Mouse (Mus musculus): ENCODE data around the gene Mycl. TPM values are rescaled to one million over a fixed set of nuclear protein-coding genes. Genes with fewer than 3 reads are reported as not detected.

Mycl gene
- total RNA-seq, 2 experiments from 2014 or later = 0.08 to 0.53 TPM

Other genes with a start within 250 kb of the Mycl start
- gene Ppt1, start 159.4 kb upstream of the Mycl start, total RNA-seq (2021) = 10 to 100 TPM; 35.1 to 38.7 TPM
- 10 to 100 TPM; 52.6 to 54.5 TPM for gene Cap1, start 109.6 kb upstream of the Mycl start, total RNA-seq (2021)
- gene Mfsd2a, start 34.5 kb upstream of the Mycl start, total RNA-seq (2021) = not detected
- 1 to 10 TPM; 5.4 to 6.4 TPM for gene Trit1, start 20.9 kb downstream of the Mycl start, total RNA-seq (2021)
- not detected for gene Bmp8b, start 109.5 kb downstream of the Mycl start, total RNA-seq (2021)
- not detected for gene Oxct2b, start 120.6 kb downstream of the Mycl start, total RNA-seq (2021)
- 10 to 100 TPM; 20.2 to 24.4 TPM for gene Ppie, start 144.3 kb downstream of the Mycl start, total RNA-seq (2021)
- under 1 TPM; 0.05 to 0.14 TPM for gene Hpcal4, start 187.6 kb downstream of the Mycl start, total RNA-seq (2021)
- 10 to 100 TPM; 51.3 to 56.6 TPM for gene Nt5c1a, start 205.9 kb downstream of the Mycl start, total RNA-seq (2021)
- gene Heyl, start 237.9 kb downstream of the Mycl start, total RNA-seq (2021) = 10 to 100 TPM; 19.1 to 21.3 TPM

Data from heart, postnatal 25 days (tissue).